Mouse (Mus musculus) embryo, embryonic 10.5 days (tissue): ENCODE measurements around the gene Mid1ip1.

ENCODE experiments used
- DNase-seq: peaks from one replicate; pipeline ENCODE4 v3.0.0-alpha.2; 2015; ENCODE audit warnings: low spot score

Mid1ip1 gene

DNA sequence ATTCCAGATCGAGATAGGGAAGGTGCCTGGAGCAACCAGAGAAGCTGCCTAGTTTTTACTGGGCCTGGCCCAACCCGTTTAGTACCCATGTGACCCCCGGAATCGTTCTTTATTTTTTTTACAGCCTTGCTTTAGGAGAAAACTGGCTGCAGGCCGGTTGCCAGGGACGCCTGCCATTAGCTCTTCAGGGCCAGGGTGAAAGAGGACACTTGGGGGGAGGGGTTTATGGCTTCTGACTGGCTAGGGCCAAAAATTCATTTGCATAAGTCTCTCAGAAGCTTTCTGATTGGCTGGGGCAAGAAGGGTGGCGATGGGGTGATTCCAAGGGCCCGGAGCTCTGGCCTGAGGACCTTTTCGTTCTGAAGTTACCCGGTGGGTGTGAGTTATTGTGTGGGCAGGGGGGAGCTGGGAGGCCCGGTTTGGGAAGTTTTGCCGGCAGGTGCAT, at the start of gene Mid1ip1:
Gene Mid1ip1 (plus strand): TSS at position 318 of the 445 bp plus-strand sequence.
- peak; percentile 93 for DNase-seq

GRCm38 (mm10) chrX:10694455-10695180, 20.2 kb upstream of the Mid1ip1 start:
- DNase-seq = no peak

GRCm38 (mm10) chrX:10706728-10707127, 8.1 kb upstream of the Mid1ip1 start:
- no peak for DNase-seq

GRCm38 (mm10) chrX:10713839-10714637, 775 bp upstream of the Mid1ip1 start:
- DNase-seq = no peak

DNA sequence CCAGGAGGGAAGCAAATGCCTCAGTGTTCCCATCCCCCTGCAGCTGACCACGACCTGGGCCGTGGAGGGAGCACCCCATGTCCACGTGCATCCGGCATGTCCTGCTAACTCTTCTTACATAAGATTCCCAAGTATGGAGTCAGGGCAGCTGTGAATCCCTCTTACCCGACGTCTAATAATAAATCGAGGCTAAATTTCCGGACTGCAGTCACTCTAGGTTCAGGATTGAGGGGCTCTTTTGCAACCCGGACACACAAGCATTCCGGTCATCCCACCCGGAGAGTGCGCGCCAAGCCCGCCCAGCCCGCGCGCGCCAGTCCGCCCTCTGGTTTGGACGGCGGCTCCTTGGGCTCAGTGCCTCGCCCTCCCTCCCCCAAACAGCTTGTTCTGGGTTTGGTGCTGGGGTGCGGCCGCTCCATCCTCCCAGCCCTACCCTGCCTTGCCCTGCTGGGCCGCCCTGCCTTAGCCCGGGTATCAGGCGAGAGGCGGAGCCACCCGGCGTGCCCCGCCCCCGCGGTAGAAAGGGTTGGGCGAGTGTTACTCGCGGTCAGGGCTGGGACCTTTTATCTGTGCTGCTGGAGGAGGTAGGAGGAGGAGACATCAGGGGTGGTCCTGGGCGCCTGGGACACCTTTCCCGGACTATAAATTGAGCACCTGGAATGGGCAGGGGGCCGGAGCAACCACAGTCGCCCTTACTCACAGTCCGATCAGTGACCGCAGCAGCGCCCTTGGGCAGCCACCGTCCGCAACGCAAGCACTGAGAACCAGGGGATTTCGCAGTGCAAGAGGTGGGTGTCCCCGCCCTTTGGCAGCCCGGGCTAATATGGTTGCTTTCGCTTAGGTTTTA, 2.3 kb downstream of the Mid1ip1 start:
- DNase-seq = peak; percentile 77

DNA sequence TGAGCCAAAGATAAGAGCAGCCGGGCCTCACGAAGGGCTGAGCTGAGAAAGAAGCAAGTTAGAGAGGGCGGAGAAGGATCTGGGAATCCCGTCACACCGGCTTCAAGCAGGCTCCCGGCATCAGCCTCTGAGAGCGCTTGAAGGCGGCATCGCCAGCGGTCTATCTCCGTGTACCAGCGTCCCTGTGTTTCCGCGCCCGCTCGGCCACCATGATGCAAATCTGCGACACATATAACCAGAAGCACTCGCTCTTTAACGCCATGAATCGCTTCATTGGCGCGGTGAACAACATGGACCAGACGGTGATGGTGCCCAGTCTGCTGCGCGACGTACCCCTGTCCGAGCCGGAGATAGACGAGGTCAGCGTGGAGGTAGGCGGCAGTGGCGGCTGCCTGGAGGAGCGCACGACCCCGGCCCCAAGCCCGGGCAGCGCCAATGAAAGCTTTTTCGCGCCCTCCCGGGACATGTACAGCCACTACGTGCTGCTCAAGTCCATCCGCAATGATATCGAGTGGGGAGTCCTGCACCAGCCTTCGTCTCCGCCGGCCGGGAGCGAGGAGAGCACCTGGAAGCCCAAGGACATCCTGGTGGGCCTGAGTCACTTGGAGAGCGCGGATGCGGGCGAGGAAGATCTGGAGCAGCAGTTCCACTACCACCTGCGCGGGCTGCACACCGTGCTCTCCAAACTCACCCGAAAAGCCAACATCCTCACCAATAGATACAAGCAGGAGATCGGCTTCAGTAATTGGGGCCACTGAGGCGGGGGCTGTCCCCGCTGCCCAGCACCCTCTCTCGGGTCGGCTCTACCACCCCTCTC, 3.4 kb downstream of the Mid1ip1 start:
- peak; percentile 48 for DNase-seq

DNA sequence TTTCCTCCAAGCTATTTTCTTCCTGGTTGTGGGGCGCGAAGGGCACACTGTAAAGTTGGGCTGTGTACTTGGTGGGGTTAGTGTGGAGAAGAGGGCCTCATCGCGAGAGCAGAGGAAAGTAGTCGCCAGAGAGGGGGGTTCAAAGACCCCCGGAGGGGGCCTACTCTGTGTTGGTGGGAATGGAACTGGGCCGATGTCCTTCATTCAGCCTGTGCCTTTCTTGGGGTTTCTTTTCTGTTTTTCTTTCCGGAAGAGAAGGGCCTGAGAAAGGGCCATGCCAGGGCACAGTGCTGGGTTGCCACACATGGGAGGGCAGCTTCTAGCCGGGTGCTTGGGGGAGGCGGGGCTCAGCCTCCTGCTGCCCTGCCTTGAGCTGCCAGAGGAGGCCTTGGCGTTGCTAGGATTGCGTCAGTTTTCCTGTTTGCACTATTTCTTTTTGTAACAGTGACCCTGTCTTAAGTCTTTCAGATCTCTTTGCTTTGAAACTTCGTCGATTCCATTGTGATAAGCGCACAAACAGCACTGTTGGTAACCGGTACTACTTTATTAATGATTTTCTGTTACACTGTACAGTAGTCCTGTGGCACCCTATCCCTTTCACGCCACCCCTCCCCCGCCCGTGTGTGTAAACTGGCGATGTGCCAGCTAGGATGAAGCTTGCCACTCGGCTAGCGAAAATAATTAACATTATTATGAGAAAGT, 4.2 kb downstream of the Mid1ip1 start:
- DNase-seq = peak; percentile 44

DNA sequence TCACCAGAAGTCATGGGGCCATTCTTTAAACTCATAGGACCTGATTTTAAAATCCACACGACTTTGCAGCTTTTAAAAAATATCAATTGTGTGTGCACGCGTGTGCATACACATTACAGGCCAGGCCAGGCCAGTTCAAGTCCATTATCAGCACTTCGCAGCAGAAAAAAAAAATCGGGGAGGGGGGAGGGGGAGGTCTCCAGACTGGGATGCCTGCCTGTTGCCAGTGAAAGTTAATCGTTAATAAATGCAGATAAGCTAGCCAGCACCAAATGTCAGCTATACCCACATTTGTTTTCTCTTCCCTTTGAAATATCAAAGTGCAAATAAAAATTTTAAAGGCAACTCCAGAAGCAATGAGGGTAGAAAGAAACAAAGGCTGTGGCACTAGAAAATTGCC, 5.6 kb downstream of the Mid1ip1 start:
- DNase-seq = no peak

- no peak for DNase-seq
Observed at GRCm38 (mm10) chrX:10724571-10724970, 9.8 kb downstream of the Mid1ip1 start.

DNA sequence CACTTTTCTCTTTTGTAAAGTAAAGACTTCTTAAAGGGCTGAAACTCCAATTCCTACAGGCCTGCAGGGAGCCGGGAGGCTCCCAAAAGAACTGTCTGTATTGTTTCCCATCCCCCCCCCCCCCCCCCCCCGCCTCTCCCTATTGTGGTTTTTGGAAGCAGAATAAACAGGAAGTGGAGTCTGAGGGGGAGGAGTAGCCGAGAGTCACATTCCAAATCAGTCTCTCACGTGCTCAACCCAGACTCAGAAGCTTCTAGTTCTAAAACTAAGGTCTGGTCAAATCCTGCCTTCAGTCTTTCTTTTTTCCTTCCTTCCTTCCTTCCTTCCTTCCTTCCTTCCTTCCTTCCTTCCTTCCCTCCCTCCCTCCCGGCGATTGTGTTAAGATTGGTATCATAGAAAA, 14.7 kb downstream of the Mid1ip1 start:
- DNase-seq = no peak

GRCm38 (mm10) chrX:10734453-10734852, 19.6 kb downstream of the Mid1ip1 start:
- DNase-seq = no peak

- DNase-seq = no peak
Observed at GRCm38 (mm10) chrX:10734874-10735273, 20.1 kb downstream of the Mid1ip1 start.

- no peak for DNase-seq
Observed at GRCm38 (mm10) chrX:10758866-10759265, 44.1 kb downstream of the Mid1ip1 start.

DNA sequence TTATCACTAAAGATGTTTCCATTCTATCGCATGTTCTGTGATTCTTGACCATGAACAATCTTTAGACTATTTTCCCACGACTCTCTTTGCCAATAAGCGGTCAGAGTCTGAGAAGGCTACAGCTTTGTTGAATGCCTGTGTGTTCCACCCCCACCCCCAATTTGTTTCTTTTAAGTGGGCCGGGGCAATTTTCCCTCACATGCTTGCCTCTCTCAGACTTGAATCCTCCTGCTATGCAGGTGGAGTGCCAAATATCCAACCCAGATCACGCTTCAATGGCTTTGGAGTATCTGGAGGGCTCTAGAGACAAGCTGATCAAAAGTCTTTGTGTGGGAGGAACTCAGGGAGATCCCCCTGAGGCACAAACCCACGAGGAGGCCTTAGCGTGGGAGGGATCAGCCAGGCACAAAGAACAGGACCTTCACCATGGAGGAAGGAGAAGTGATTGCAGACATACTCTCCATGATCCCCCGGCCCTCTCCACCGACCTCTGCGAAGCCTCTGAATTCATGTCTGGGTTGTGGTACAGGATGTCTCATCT, 48.7 kb downstream of the Mid1ip1 start:
- no peak for DNase-seq
